Mouse (Mus musculus): ENCODE data around the gene Ldb1. TPM values are rescaled to one million over a fixed set of nuclear protein-coding genes. Genes with fewer than 3 reads are reported as not detected.

Gene Ldb1
- 107 and 116 TPM in 2 replicates for polyA plus RNA-seq (2014; fragmentation: Nextera tagmentation; extraction: Ambion mirVana)

DNA sequence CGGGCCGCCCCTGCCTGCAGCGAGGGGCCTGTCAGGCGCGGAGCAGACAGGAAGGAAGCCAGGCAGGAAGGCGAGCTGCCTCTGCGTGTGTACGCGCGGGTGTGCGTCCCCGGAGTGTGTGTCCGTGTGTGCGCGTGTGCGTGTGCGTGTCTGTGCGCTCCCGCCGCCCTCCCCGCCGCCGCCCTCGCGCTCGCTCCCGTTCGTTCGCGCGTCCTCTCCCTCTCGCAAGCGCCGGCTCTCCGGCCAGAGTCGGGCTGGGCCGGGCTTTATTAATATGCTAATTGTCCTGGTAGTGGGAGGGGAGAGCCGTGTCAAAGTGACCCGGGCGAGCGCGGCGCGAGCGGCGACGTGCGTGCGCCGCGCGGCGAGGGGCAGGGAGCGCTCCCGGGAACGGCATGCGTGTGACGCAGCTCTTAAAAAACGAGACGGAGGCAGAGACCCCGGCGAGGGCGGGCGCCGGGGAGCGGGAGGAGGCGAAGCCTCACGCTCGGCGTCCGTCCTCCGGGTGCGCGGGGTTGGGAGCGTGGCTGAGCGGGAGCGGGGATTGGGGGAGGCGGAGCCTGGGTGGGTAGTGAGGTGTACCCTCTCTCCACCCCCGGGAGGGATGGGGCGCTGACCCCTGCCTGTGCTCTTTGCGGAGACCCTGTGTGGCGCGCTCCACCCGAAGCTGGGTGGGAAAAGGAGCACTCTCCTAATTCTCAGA is at the start of gene Ldb1:
Gene Ldb1 (minus strand): TSS at position 222 of the 703 bp plus-strand sequence.
- WGBS, result under 1% methylated on average over 80 of the region's 84 CpGs

DNA sequence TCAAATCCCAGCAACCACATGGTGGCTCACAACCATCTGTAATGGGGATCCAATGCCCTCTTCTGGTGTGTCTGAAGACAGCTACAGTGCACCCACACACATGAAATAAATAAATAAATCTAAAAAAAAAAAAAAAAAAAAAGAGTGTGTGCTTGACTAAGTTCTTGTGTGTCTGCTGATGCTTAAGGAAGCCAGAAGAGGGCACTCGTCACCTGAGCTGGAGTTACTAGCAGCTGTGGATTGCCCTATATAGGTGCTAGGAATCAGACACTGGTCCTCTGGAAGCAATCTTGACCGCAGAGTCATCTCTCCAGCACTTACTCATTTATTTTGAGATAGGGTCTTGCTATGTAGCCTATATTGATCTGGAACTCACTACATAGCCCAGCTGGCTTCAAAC is 49.1 kb upstream of the Ldb1 start:
- no peak overlapping the region for H3K4me3 ChIP-seq (ENCODE audit: low read depth, low read length)
- DNase-seq (ENCODE audit: low spot score) (no peak), ATAC-seq (no peak)
- H3K27ac ChIP-seq (ENCODE audit: low read depth, low read length), result no peak overlapping the region
- 94% methylated on average over 2 of the region's 2 CpGs for WGBS
- no peaks in the 10 kb centered on the region for H3K9me3 ChIP-seq (replicated peaks; ENCODE audit: control insufficient read depth, low read length)
- H3K4me1 ChIP-seq (ENCODE audit: control insufficient read depth, insufficient read depth, low read length), result no peaks in the 10 kb centered on the region
- no peaks in the 10 kb centered on the region for H3K36me3 ChIP-seq (ENCODE audit: control insufficient read depth, insufficient read depth, low read length)
- H3K4me2 ChIP-seq (ENCODE audit: low read length), result no peak overlapping the region
- H3K27me3 ChIP-seq (replicated peaks; ENCODE audit: control insufficient read depth, insufficient read depth, low read length), result no peaks in the 10 kb centered on the region
- no peak overlapping the region for H3K9ac ChIP-seq (ENCODE audit: low read length)

More for the DNA sequence above, at the start of gene Ldb1:
- H3K36me3 ChIP-seq (ENCODE audit: control insufficient read depth, insufficient read depth, low read length), result no peaks in the 10 kb centered on the region
- peak within 1 kb of the TSS; percentile 94 for H3K4me3 ChIP-seq (ENCODE audit: low read depth, low read length)
- DNase-seq (ENCODE audit: low spot score) (peak; percentile 89), ATAC-seq (peak; percentile 60)
- peak within 1 kb of the TSS; percentile 100 for H3K4me2 ChIP-seq (ENCODE audit: low read length)
- H3K9ac ChIP-seq (ENCODE audit: low read length), result peak within 1 kb of the TSS; percentile 99
- peak within 1 kb of the TSS; percentile 100 for H3K27ac ChIP-seq (ENCODE audit: low read depth, low read length)
- H3K4me1 ChIP-seq (ENCODE audit: control insufficient read depth, insufficient read depth, low read length), result peaks cover 45% of the 10 kb centered on the region
- H3K9me3 ChIP-seq (replicated peaks; ENCODE audit: control insufficient read depth, low read length), result no peaks in the 10 kb centered on the region
- H3K27me3 ChIP-seq (replicated peaks; ENCODE audit: control insufficient read depth, insufficient read depth, low read length), result no peaks in the 10 kb centered on the region

DNA sequence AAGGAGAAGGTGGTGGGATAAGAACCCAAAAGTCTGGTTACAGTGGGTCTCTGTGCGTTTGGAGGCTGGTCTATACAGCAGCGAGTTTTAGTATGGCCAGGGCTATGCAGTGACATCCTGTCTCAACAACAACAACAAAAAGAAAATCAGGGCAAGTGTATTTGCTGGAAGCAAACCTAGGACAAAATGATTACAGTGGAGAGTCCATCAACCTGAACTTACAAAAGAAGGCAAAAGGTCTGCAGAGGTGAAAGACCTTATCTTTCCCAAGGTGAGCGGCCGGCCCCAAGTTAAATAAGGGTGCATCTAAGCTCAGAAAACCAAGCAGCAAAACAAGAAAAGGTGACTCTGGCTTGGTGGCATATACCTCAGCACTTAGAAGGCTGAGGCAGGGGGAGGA is 46.6 kb upstream of the Ldb1 start:
- Histone ChIP-seq H3K36me3 (ENCODE audit: control insufficient read depth, insufficient read depth, low read length) (no peaks in the 10 kb centered on the region), H3K4me3 (ENCODE audit: low read depth, low read length) (no peak overlapping the region), H3K27me3 (replicated peaks; ENCODE audit: control insufficient read depth, insufficient read depth, low read length) (no peaks in the 10 kb centered on the region), H3K4me2 (ENCODE audit: low read length) (no peak overlapping the region), H3K4me1 (ENCODE audit: control insufficient read depth, insufficient read depth, low read length) (no peaks in the 10 kb centered on the region), H3K9ac (ENCODE audit: low read length) (no peak overlapping the region), H3K27ac (ENCODE audit: low read depth, low read length) (no peak overlapping the region), H3K9me3 (replicated peaks; ENCODE audit: control insufficient read depth, low read length) (no peaks in the 10 kb centered on the region)
- DNase-seq (ENCODE audit: low spot score), result no peak
- ATAC-seq, result no peak
- WGBS, result 91% methylated on average over 4 of the region's 4 CpGs

DNA sequence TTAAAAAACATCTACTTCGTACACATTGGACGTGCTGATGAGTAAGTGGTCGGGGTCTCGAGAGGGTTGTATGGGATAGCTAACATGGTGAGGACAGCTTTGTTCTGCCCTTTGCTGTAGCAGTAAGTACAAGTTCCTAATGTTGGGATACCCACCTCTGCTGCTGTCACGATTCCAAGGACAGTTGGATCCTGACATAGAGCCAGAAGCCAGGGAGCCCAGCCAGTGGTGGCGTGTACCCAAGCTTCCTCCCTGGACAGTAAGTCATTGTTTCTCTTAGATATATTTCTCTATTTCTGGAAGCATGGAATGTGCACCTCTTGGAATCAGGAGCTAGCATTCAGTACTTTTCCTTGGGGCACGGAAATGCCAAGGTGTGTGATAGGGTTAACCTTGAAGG is 42.9 kb upstream of the Ldb1 start:
- ATAC-seq (no peak), DNase-seq (ENCODE audit: low spot score) (no peak)
- Histone ChIP-seq H3K27ac (ENCODE audit: low read depth, low read length) (no peak overlapping the region), H3K27me3 (replicated peaks; ENCODE audit: control insufficient read depth, insufficient read depth, low read length) (no peaks in the 10 kb centered on the region), H3K9me3 (replicated peaks; ENCODE audit: control insufficient read depth, low read length) (no peaks in the 10 kb centered on the region), H3K4me3 (ENCODE audit: low read depth, low read length) (no peak overlapping the region), H3K4me1 (ENCODE audit: control insufficient read depth, insufficient read depth, low read length) (no peaks in the 10 kb centered on the region), H3K4me2 (ENCODE audit: low read length) (no peak overlapping the region), H3K36me3 (ENCODE audit: control insufficient read depth, insufficient read depth, low read length) (peaks cover 30% of the 10 kb centered on the region), H3K9ac (ENCODE audit: low read length) (no peak overlapping the region)
- 77% methylated on average over 7 of the region's 7 CpGs for WGBS

DNA sequence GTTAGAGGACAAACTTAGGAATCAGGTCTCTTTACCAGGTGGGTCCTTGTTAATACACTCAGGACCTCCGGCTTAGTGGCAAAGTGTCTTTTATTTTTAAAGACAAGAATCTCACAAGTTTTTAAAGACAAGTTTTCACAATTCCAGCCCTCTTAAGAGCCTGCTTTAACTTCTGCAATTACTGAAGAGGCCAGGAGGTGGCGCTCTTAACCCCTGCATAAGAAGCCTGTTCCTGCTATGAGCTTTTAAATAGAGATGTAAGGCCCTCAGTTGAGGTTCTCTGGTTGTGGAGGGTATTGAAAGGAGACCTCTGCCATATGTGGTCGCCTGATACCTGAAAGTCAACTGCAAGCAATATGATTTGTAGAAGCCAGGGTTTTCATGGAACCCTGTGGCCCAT is 41.3 kb upstream of the Ldb1 start:
- Histone ChIP-seq H3K27me3 (replicated peaks; ENCODE audit: control insufficient read depth, insufficient read depth, low read length) (no peaks in the 10 kb centered on the region), H3K4me1 (ENCODE audit: control insufficient read depth, insufficient read depth, low read length) (no peaks in the 10 kb centered on the region), H3K9ac (ENCODE audit: low read length) (no peak overlapping the region), H3K36me3 (ENCODE audit: control insufficient read depth, insufficient read depth, low read length) (peaks cover 45% of the 10 kb centered on the region), H3K4me2 (ENCODE audit: low read length) (no peak overlapping the region), H3K27ac (ENCODE audit: low read depth, low read length) (no peak overlapping the region), H3K4me3 (ENCODE audit: low read depth, low read length) (no peak overlapping the region), H3K9me3 (replicated peaks; ENCODE audit: control insufficient read depth, low read length) (no peaks in the 10 kb centered on the region)
- 58% methylated on average over 3 of the region's 3 CpGs for WGBS
- ATAC-seq, result no peak
- peak; percentile 74 for DNase-seq (ENCODE audit: low spot score)

DNA sequence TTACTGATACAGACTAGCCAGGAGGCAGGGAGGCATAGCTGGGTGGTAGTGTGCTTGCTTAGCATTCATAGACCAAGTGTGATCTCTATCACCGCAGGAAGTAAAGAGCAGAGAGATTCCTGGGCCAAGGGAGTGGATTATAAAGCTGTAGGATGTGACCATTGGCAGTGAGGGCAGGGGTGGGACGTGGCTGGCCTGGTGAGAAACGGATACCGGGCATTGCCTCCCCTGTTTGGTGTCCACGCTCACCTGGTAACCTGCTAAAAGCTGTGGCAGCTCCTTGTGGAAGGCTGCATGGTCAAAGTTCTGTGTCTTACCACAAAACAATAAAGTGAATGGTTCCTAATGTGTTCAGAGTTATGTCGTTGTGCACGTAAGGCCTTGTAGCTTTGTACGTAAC is 40.2 kb upstream of the Ldb1 start:
- Histone ChIP-seq H3K4me3 (ENCODE audit: low read depth, low read length) (no peak overlapping the region), H3K4me1 (ENCODE audit: control insufficient read depth, insufficient read depth, low read length) (no peaks in the 10 kb centered on the region), H3K9ac (ENCODE audit: low read length) (no peak overlapping the region), H3K36me3 (ENCODE audit: control insufficient read depth, insufficient read depth, low read length) (peaks cover 57% of the 10 kb centered on the region), H3K27ac (ENCODE audit: low read depth, low read length) (no peak overlapping the region), H3K4me2 (ENCODE audit: low read length) (no peak overlapping the region), H3K9me3 (replicated peaks; ENCODE audit: control insufficient read depth, low read length) (no peaks in the 10 kb centered on the region), H3K27me3 (replicated peaks; ENCODE audit: control insufficient read depth, insufficient read depth, low read length) (no peaks in the 10 kb centered on the region)
- ATAC-seq (no peak), DNase-seq (ENCODE audit: low spot score) (no peak)
- 98% methylated on average over 8 of the region's 8 CpGs for WGBS

DNA sequence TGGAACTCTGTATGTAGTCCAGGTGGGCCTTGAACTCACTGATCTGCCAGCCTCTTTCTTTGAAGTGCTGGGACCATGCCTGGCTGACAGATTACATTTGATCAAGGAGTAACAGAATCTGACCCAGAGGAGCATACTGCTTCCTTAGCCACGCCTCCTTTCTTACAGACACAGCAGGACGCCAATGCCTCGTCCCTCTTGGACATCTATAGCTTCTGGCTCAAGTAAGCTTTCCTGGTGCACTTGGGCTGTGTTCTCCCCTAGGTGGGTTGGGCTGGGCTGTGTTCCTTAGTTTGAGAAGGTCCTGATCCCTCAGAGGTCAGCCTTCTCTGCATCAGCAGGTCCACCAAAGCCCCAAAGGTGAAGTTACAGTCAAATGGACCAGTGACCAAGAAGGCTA is 33.5 kb upstream of the Ldb1 start:
- DNase-seq (ENCODE audit: low spot score), result no peak
- WGBS, result 51% methylated on average over 3 of the region's 3 CpGs
- no peak for ATAC-seq
- Histone ChIP-seq H3K36me3 (ENCODE audit: control insufficient read depth, insufficient read depth, low read length) (peaks cover 57% of the 10 kb centered on the region), H3K27ac (ENCODE audit: low read depth, low read length) (no peak overlapping the region), H3K27me3 (replicated peaks; ENCODE audit: control insufficient read depth, insufficient read depth, low read length) (no peaks in the 10 kb centered on the region), H3K4me2 (ENCODE audit: low read length) (no peak overlapping the region), H3K4me3 (ENCODE audit: low read depth, low read length) (no peak overlapping the region), H3K9ac (ENCODE audit: low read length) (no peak overlapping the region), H3K4me1 (ENCODE audit: control insufficient read depth, insufficient read depth, low read length) (peaks cover 8% of the 10 kb centered on the region), H3K9me3 (replicated peaks; ENCODE audit: control insufficient read depth, low read length) (no peaks in the 10 kb centered on the region)

DNA sequence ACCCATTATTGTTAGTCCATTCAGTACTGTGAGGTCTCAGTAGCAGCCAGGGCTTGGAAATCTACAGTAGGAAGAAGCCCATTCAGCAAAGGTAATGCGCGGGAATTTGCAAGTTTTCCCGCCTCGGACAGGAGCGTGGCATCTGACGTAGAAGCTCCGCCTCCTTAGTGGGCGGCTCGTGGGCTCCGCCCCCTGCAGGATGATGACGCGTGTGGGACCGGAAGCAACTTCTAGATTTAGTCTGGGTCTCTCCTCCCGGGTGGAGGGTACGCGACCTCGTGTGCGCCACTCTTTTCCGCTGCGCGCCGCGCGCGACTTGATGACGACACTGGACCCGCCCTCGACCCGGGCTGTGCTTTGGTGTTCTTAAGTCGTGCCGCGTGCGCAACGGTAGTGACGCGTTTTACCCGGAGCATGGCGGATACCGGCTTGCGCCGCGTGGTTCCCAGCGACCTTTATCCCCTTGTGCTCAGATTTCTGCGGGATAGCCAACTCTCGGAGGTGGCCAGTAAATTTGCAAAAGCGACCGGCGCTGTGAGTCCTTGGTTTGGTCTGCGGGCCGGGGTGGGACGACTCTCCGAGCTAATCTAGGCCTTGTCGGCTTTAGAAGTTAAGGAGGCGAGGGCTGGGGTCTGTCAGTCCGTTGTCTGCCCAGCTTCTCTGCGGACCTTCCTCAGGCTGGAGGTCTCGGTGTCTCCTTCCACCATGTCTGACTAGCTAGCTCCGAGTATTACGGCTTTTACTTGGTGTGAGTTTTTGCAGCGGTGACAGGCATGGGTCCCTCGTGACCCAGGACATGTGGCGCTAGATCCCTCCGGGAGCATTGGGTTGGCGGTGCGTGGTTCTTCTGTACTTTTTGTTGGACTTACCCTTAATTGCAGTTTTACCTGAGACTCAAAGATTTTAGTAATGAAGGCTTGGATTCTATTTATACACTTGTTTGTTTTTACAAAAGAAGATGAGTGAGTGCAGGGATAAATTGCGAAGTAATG is 30.9 kb upstream of the Ldb1 start, which contains the start of gene Nolc1:
Gene Nolc1 (plus strand): TSS at position 248 of the 992 bp plus-strand sequence.
- under 1% methylated on average over 66 of the region's 66 CpGs for WGBS
- Histone ChIP-seq H3K9me3 (replicated peaks; ENCODE audit: control insufficient read depth, low read length) (no peaks in the 10 kb centered on the region), H3K9ac (ENCODE audit: low read length) (peak within 1 kb of the TSS; percentile 75), H3K4me3 (ENCODE audit: low read depth, low read length) (peak within 1 kb of the TSS; percentile 79), H3K4me2 (ENCODE audit: low read length) (peak within 1 kb of the TSS; percentile 74), H3K4me1 (ENCODE audit: control insufficient read depth, insufficient read depth, low read length) (peaks cover 8% of the 10 kb centered on the region), H3K36me3 (ENCODE audit: control insufficient read depth, insufficient read depth, low read length) (peaks cover 55% of the 10 kb centered on the region), H3K27me3 (replicated peaks; ENCODE audit: control insufficient read depth, insufficient read depth, low read length) (no peaks in the 10 kb centered on the region), H3K27ac (ENCODE audit: low read depth, low read length) (peak within 1 kb of the TSS; percentile 22; the same call in 1 of the 2 replicates)
- DNase-seq (ENCODE audit: low spot score) (peak; percentile 99), ATAC-seq (peak; percentile 97)

All from forebrain, embryonic 14.5 days (tissue).